In the genomic region with DNA sequence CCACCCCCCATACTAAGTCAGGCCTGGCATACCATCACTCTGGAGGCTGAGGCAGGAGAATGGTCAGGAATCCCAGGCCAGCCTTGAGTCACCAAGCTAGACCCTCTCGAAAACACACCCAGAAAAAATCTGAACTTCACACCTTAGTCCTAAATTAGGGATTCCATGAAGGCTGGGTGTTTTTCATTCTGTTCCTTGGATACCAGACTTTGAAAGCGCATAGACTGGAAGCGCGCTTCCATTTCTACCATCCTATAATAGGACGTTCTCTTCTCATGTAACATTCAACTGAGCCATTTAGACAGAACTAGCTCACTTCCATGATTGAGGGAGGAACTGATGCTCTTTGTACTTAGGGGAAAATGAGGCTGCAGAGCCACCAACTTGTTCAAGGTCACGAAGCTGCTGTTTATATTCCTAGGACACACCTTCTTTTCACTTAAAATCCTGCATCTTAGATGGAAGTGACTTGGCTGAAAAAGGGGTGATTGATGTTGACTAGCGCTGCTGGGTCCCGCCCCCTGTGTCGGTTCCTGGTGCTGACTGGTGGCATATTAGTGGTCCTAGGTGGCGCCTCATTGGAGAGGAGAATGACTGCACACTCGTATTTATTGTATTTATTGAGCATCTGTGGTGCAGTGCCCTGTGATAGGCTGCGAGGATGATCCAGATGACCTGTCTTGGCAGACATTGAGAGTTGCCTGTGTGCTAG, we compare ENCODE assay signal across 8 mouse cellular contexts. TPM values are rescaled to one million over a fixed set of nuclear protein-coding genes. Genes with fewer than 3 reads are reported as not detected.
DNase-seq lines count a peak whose midpoint lies in the region; ATAC-seq and TF ChIP-seq lines count a peak whose summit lies in the region.

No protein-coding gene starts in this region.

- peak overlapping the region; percentile 66 for H3K4me3 ChIP-seq in heart, postnatal 0 days (ENCODE audit: low read depth, low read length)
- peak overlapping the region; percentile 66 for H3K4me3 ChIP-seq in embryonic facial prominence, embryonic 12.5 days
- peak overlapping the region; percentile 74 for H3K4me3 ChIP-seq in intestine, postnatal 0 days (ENCODE audit: low read depth, low read length)

- no peak overlapping the region for H3K27ac ChIP-seq in heart, postnatal 0 days (ENCODE audit: low read depth)
- H3K27ac ChIP-seq in embryonic facial prominence, embryonic 12.5 days = no peak overlapping the region
- H3K27ac ChIP-seq in intestine, postnatal 0 days (ENCODE audit: low read depth, low read length) = no peak overlapping the region

- peaks cover 27% of the 10 kb centered on the region for H3K36me3 ChIP-seq in heart, postnatal 0 days (replicated peaks; ENCODE audit: control insufficient read depth, insufficient read depth, low read length)
- peaks cover 12% of the 10 kb centered on the region; the same call in 1 of the 2 replicates for H3K36me3 ChIP-seq in embryonic facial prominence, embryonic 12.5 days
- H3K36me3 ChIP-seq in intestine, postnatal 0 days (ENCODE audit: control insufficient read depth, insufficient read depth) = peaks cover 9% of the 10 kb centered on the region

- TF ChIP-seq EP300 in heart, postnatal 0 days (IDR thresholded peaks at IDR 0.05; ENCODE audit: low read depth) = no peak

- no peaks in the 10 kb centered on the region for H3K9me3 ChIP-seq in heart, postnatal 0 days (replicated peaks; ENCODE audit: control insufficient read depth, low read length)
- no peaks in the 10 kb centered on the region for H3K9me3 ChIP-seq in embryonic facial prominence, embryonic 12.5 days
- no peaks in the 10 kb centered on the region for H3K9me3 ChIP-seq in intestine, postnatal 0 days (ENCODE audit: control insufficient read depth)

- intact Hi-C loops in heart, postnatal 14 days (cut with DNase I) = loop anchor here (1.0 kb wide), 1 partner anchor 144 kb away; no protein-coding TSS in a partner anchor

- 81% methylated on average over 12 of the region's 12 CpGs for WGBS in heart, postnatal 0 days
- 77% methylated on average over 12 of the region's 12 CpGs for WGBS in embryonic facial prominence, embryonic 12.5 days
- WGBS in intestine, postnatal 0 days = 64% methylated on average over 12 of the region's 12 CpGs

- ATAC-seq in heart, postnatal 0 days (ENCODE audit: insufficient read depth, low read depth) = no peak
- ATAC-seq in embryonic facial prominence, embryonic 12.5 days (ENCODE audit: insufficient number of reproducible peaks, insufficient read depth, low FRiP score, low TSS enrichment) = peak; percentile 28
- ATAC-seq in intestine, postnatal 0 days = no peak
- ATAC-seq in megakaryocyte progenitor cell, adult 5-6 weeks (replicated peaks; ENCODE audit: poor library complexity) = peak; percentile 38

- peak overlapping the region; percentile 81 for H3K4me2 ChIP-seq in heart, postnatal 0 days (ENCODE audit: low read depth, low read length)
- peak overlapping the region; percentile 76 for H3K4me2 ChIP-seq in embryonic facial prominence, embryonic 12.5 days (replicated peaks)
- peak overlapping the region; percentile 97 for H3K4me2 ChIP-seq in intestine, postnatal 0 days (replicated peaks; ENCODE audit: low read depth)

- no peak for TF ChIP-seq CTCF in heart, postnatal 0 days (IDR thresholded peaks at IDR 0.05; ENCODE audit: low read depth)
- TF ChIP-seq CTCF in intestine, postnatal 0 days (IDR thresholded peaks at IDR 0.05; ENCODE audit: low read depth) = no peak

- H3K9ac ChIP-seq in heart, postnatal 0 days (replicated peaks; ENCODE audit: low read depth, low read length) = peak overlapping the region; percentile 53
- 0 out of 2 replicates have a peak overlapping the region, but pooled peaks have one; percentile 78 for H3K9ac ChIP-seq in embryonic facial prominence, embryonic 12.5 days
- H3K9ac ChIP-seq in intestine, postnatal 0 days (ENCODE audit: low read depth, low read length) = peak overlapping the region; percentile 86; the same call in 1 of the 2 replicates

- no peaks in the 10 kb centered on the region for H3K27me3 ChIP-seq in heart, postnatal 0 days (ENCODE audit: control insufficient read depth, insufficient read depth, low read length)
- H3K27me3 ChIP-seq in embryonic facial prominence, embryonic 12.5 days = no peaks in the 10 kb centered on the region
- H3K27me3 ChIP-seq in intestine, postnatal 0 days (replicated peaks; ENCODE audit: control insufficient read depth, insufficient read depth, low read length) = no peaks in the 10 kb centered on the region

- DNase-seq in heart, postnatal 0 days (ENCODE audit: low spot score) = no peak
- DNase-seq in heart, postnatal 14 days = no peak
- DNase-seq in ES-CJ7 (ENCODE audit: low read depth, low spot score) (peak; percentile 57), MN1 (ENCODE audit: low spot score) (no peak)
- DNase-seq in adrenal gland, adult 18-20 months (ENCODE audit: low spot score in 2 of 2) = no peak

- peaks cover 13% of the 10 kb centered on the region for H3K4me1 ChIP-seq in heart, postnatal 0 days (ENCODE audit: control insufficient read depth, insufficient read depth)
- peaks cover 8% of the 10 kb centered on the region; the same call in 1 of the 2 replicates for H3K4me1 ChIP-seq in embryonic facial prominence, embryonic 12.5 days
- H3K4me1 ChIP-seq in intestine, postnatal 0 days (replicated peaks; ENCODE audit: control insufficient read depth, insufficient read depth, low read length) = no peaks in the 10 kb centered on the region

RNA-seq across cellular contexts. Expression of a gene that starts 0.9 kb away (rescaled TPM):
- 34.7 and 45.5 TPM in 2 replicates for total RNA-seq in heart, postnatal 0 days (2014; rRNA removed; ENCODE audit: low replicate concordance)
- polyA plus RNA-seq in heart, postnatal 0 days (2015; fragmentation: Nextera tagmentation; extraction: Ambion mirVana) = 27.1 and 28.4 TPM in 2 replicates
- 10 to 100 TPM; 10.1 to 10.2 TPM for total RNA-seq in heart, postnatal 14 days (2021)
- polyA plus RNA-seq in embryonic facial prominence, embryonic 12.5 days (2016; fragmentation: Nextera tagmentation; extraction: Ambion mirVana) = 51.1 and 56.4 TPM in 2 replicates
- 15.7 and 16.9 TPM in 2 replicates for polyA plus RNA-seq in intestine, postnatal 0 days (2015; fragmentation: Nextera tagmentation; extraction: Ambion mirVana)
- 55.0 and 73.0 TPM in 2 replicates for total RNA-seq in megakaryocyte progenitor cell, adult 5-6 weeks (2015)
- 51.5 and 53.0 TPM in 2 replicates for total RNA-seq in megakaryocyte progenitor cell, adult 5-6 weeks (2017)
- 10 to 100 TPM; 33.0 to 38.6 TPM for total RNA-seq in adrenal gland, adult 18-20 months (2021)

RNA-seq across cellular contexts. Expression of a gene that starts 20.1 kb away (rescaled TPM):
- 2.4 and 3.4 TPM in 2 replicates for total RNA-seq in heart, postnatal 0 days (2014; rRNA removed; ENCODE audit: low replicate concordance)
- 16.5 and 17.5 TPM in 2 replicates for polyA plus RNA-seq in heart, postnatal 0 days (2015; fragmentation: Nextera tagmentation; extraction: Ambion mirVana)
- total RNA-seq in heart, postnatal 14 days (2021) = 1 to 10 TPM; 5.3 to 6.9 TPM
- 7.9 and 8.2 TPM in 2 replicates for polyA plus RNA-seq in embryonic facial prominence, embryonic 12.5 days (2016; fragmentation: Nextera tagmentation; extraction: Ambion mirVana)
- polyA plus RNA-seq in intestine, postnatal 0 days (2015; fragmentation: Nextera tagmentation; extraction: Ambion mirVana) = 47.5 and 49.0 TPM in 2 replicates
- 16.0 and 18.4 TPM in 2 replicates for total RNA-seq in megakaryocyte progenitor cell, adult 5-6 weeks (2015)
- total RNA-seq in megakaryocyte progenitor cell, adult 5-6 weeks (2017) = 13.4 and 13.7 TPM in 2 replicates
- 10 to 100 TPM; 32.6 to 34.4 TPM for total RNA-seq in adrenal gland, adult 18-20 months (2021)

Comparison
In these comparisons a context has a peak if more than half of its experiments do, and no peak if none do; other contexts are left out.
1. ATAC-seq: peak in embryonic facial prominence, embryonic 12.5 days (single experiment) and megakaryocyte progenitor cell, adult 5-6 weeks (single experiment); none in heart, postnatal 0 days (single experiment) and intestine, postnatal 0 days (single experiment).
2. Peak in every context shown above with its lines, with median percentiles within 50 percentile points of each other: H3K4me2 ChIP-seq, H3K4me3 ChIP-seq and H3K9ac ChIP-seq.